8 mouse cellular contexts compared by ENCODE assay signal in genomic region chr10:45335434-45336422, GRCm38 (mm10). TPM values are rescaled to one million over a fixed set of nuclear protein-coding genes. Genes with fewer than 3 reads are reported as not detected.
DNase-seq lines count a peak whose midpoint lies in the region; ATAC-seq and TF ChIP-seq lines count a peak whose summit lies in the region.

TSS of gene Bves (plus strand) at chr10:45335772.

- H3K4me2 ChIP-seq in heart, embryonic 15.5 days = peak within 1 kb of the TSS; percentile 73
- H3K4me2 ChIP-seq in midbrain, embryonic 16.5 days (ENCODE audit: low read length) = peak within 1 kb of the TSS; percentile 94
- H3K4me2 ChIP-seq in stomach, postnatal 0 days (replicated peaks; ENCODE audit: low read depth) = peak within 1 kb of the TSS; percentile 70

- H3K9ac ChIP-seq in heart, embryonic 15.5 days = peak within 1 kb of the TSS; percentile 89
- H3K9ac ChIP-seq in midbrain, embryonic 16.5 days (ENCODE audit: low read depth, low read length) = peak within 1 kb of the TSS; percentile 69
- H3K9ac ChIP-seq in stomach, postnatal 0 days (ENCODE audit: low read length) = peak within 1 kb of the TSS; percentile 65

- TF ChIP-seq CTCF in thymus, adult 2 months (IDR thresholded peaks at IDR 0.05; ENCODE audit: borderline replicate concordance, control insufficient read depth, extremely low read depth, insufficient read depth, low read length, poor library complexity) = no peak
- peak; percentile 20; the same call in 1 of the 2 replicates for TF ChIP-seq CTCF in stomach, postnatal 0 days (IDR thresholded peaks at IDR 0.05; ENCODE audit: low read depth)

- H3K27ac ChIP-seq in thymus, adult 2 months (ENCODE audit: control insufficient read depth, insufficient read depth, low read length) = no peak within 1 kb of the TSS
- peak within 1 kb of the TSS; percentile 88 for H3K27ac ChIP-seq in forebrain, embryonic 10.5 days
- peak within 1 kb of the TSS; percentile 95 for H3K27ac ChIP-seq in heart, embryonic 15.5 days
- H3K27ac ChIP-seq in midbrain, embryonic 16.5 days (ENCODE audit: low read length) = no peak within 1 kb of the TSS
- peak within 1 kb of the TSS; percentile 56; the same call in 1 of the 2 replicates for H3K27ac ChIP-seq in stomach, postnatal 0 days (replicated peaks)

- no peak for TF ChIP-seq EP300 in stomach, postnatal 0 days (optimal IDR thresholded peaks at IDR 0.05)

- H3K27me3 ChIP-seq in thymus, adult 2 months (ENCODE audit: control insufficient read depth, insufficient read depth, low read length) = 0 out of 2 replicates have a peak, but pooled peaks cover 8% of the 10 kb centered on the region
- H3K27me3 ChIP-seq in forebrain, embryonic 10.5 days (ENCODE audit: poor library complexity, severe bottlenecking) = peaks cover 45% of the 10 kb centered on the region
- no peaks in the 10 kb centered on the region for H3K27me3 ChIP-seq in heart, embryonic 15.5 days
- H3K27me3 ChIP-seq in midbrain, embryonic 16.5 days (ENCODE audit: control insufficient read depth, insufficient read depth, low read depth, low read length) = peaks cover 14% of the 10 kb centered on the region
- peaks cover 12% of the 10 kb centered on the region; the same call in 1 of the 2 replicates for H3K27me3 ChIP-seq in stomach, postnatal 0 days (ENCODE audit: control insufficient read depth, insufficient read depth, low read length)

- WGBS in thymus, adult 2 months = 3% methylated on average over 116 of the region's 116 CpGs
- under 1% methylated on average over 116 of the region's 116 CpGs for WGBS in forebrain, embryonic 10.5 days
- under 1% methylated on average over 98 of the region's 116 CpGs for WGBS in heart, embryonic 15.5 days
- WGBS in midbrain, embryonic 16.5 days = 2% methylated on average over 109 of the region's 116 CpGs
- WGBS in stomach, postnatal 0 days = 1% methylated on average over 81 of the region's 116 CpGs

- DNase-seq in thymus, adult 2 months = peak; percentile 3
- no peak for DNase-seq in thymus, adult 18-20 months
- DNase-seq in forebrain, embryonic 10.5 days (ENCODE audit: extremely low spot score, low spot score) = peak; percentile 63
- peak; percentile 38 to 50 for DNase-seq in layer of hippocampus, postnatal 36 days
- peak; percentile 36 for DNase-seq in stomach, postnatal 0 days (ENCODE audit: low spot score)
- no peak for DNase-seq in spleen, adult 12 weeks (ENCODE audit: low spot score)

- no peaks in the 10 kb centered on the region for H3K36me3 ChIP-seq in thymus, adult 2 months (ENCODE audit: control insufficient read depth, insufficient read depth, low read length)
- no peaks in the 10 kb centered on the region for H3K36me3 ChIP-seq in forebrain, embryonic 10.5 days (replicated peaks)
- H3K36me3 ChIP-seq in heart, embryonic 15.5 days = peaks cover 3% of the 10 kb centered on the region
- H3K36me3 ChIP-seq in midbrain, embryonic 16.5 days (ENCODE audit: control insufficient read depth, insufficient read depth, low read length) = no peaks in the 10 kb centered on the region
- no peaks in the 10 kb centered on the region for H3K36me3 ChIP-seq in stomach, postnatal 0 days (ENCODE audit: control insufficient read depth, insufficient read depth, low read length)

- ATAC-seq in heart, embryonic 15.5 days (replicated peaks; ENCODE audit: insufficient number of reproducible peaks, insufficient read depth, low FRiP score, low read depth) = peak; percentile 88
- peak; percentile 83 for ATAC-seq in midbrain, embryonic 16.5 days
- ATAC-seq in stomach, postnatal 0 days (ENCODE audit: low FRiP score, low TSS enrichment) = peak; percentile 65; the same call in 1 of the 2 replicates

- no peaks in the 10 kb centered on the region for H3K9me3 ChIP-seq in forebrain, embryonic 10.5 days
- H3K9me3 ChIP-seq in heart, embryonic 15.5 days (replicated peaks) = no peaks in the 10 kb centered on the region
- no peaks in the 10 kb centered on the region for H3K9me3 ChIP-seq in midbrain, embryonic 16.5 days (replicated peaks; ENCODE audit: control insufficient read depth, low read length, poor library complexity, severe bottlenecking)
- no peaks in the 10 kb centered on the region for H3K9me3 ChIP-seq in stomach, postnatal 0 days (ENCODE audit: control insufficient read depth, low read length)

- no peak within 1 kb of the TSS; the same call in 1 of the 2 replicates for H3K4me3 ChIP-seq in thymus, adult 2 months (ENCODE audit: control insufficient read depth, insufficient read depth, low read length)
- peak within 1 kb of the TSS; percentile 79 for H3K4me3 ChIP-seq in forebrain, embryonic 10.5 days
- H3K4me3 ChIP-seq in heart, embryonic 15.5 days = peak within 1 kb of the TSS; percentile 71
- H3K4me3 ChIP-seq in midbrain, embryonic 16.5 days (ENCODE audit: low read depth, low read length) = peak within 1 kb of the TSS; percentile 76
- H3K4me3 ChIP-seq in stomach, postnatal 0 days (ENCODE audit: low read depth, low read length) = peak within 1 kb of the TSS; percentile 59

- TF ChIP-seq POLR2A in thymus, adult 2 months (IDR thresholded peaks at IDR 0.05; ENCODE audit: control insufficient read depth, extremely low read depth, insufficient read depth, low read length, poor library complexity) = no peak

- H3K4me1 ChIP-seq in thymus, adult 2 months (replicated peaks; ENCODE audit: control insufficient read depth, insufficient read depth, low read length) = no peaks in the 10 kb centered on the region; the same call in 1 of the 2 replicates
- H3K4me1 ChIP-seq in forebrain, embryonic 10.5 days = peaks cover 15% of the 10 kb centered on the region
- H3K4me1 ChIP-seq in heart, embryonic 15.5 days (replicated peaks) = peaks cover 12% of the 10 kb centered on the region; the same call in 1 of the 2 replicates
- H3K4me1 ChIP-seq in midbrain, embryonic 16.5 days (ENCODE audit: control insufficient read depth, insufficient read depth, low read length) = peaks cover 5% of the 10 kb centered on the region; the same call in 1 of the 2 replicates
- no peaks in the 10 kb centered on the region for H3K4me1 ChIP-seq in stomach, postnatal 0 days (replicated peaks; ENCODE audit: control insufficient read depth, insufficient read depth)

RNA-seq across cellular contexts. Expression of gene Bves, which starts in this region (rescaled TPM):
- 0.18 and 0.70 TPM in 2 replicates for polyA plus RNA-seq in thymus, adult 2 months (2012; rRNA removed)
- polyA plus RNA-seq in forebrain, embryonic 10.5 days (2016; fragmentation: Nextera tagmentation; extraction: Ambion mirVana) = 1.7 and 1.9 TPM in 2 replicates
- 93.9 and 117 TPM in 2 replicates for polyA plus RNA-seq in heart, embryonic 15.5 days (2015; fragmentation: Nextera tagmentation; extraction: Ambion mirVana)
- total RNA-seq in layer of hippocampus, postnatal 36 days (2021) = 1 to 10 TPM; 3.4 to 4.0 TPM
- 1.2 and 1.7 TPM in 2 replicates for polyA plus RNA-seq in midbrain, embryonic 16.5 days (2015; fragmentation: Nextera tagmentation; extraction: Ambion mirVana)
- polyA plus RNA-seq in stomach, postnatal 0 days (2015; fragmentation: Nextera tagmentation; extraction: Ambion mirVana) = 5.3 TPM in 2 replicates

Comparison
In these comparisons a context has a peak if more than half of its experiments do, and no peak if none do; other contexts are left out.
1. RNA of gene Bves (polyA plus RNA-seq): 93.9 to 117 TPM in heart, embryonic 15.5 days; 5.3 TPM in stomach, postnatal 0 days, 1.7 to 1.9 TPM in forebrain, embryonic 10.5 days, 1.2 to 1.7 TPM in midbrain, embryonic 16.5 days and 0.18 to 0.70 TPM in thymus, adult 2 months; every median in the first group is over 10 times any median in the second.
2. Peak in DNase-seq in thymus, adult 2 months; RNA of the gene not detected or under 1 TPM.
3. DNase-seq: peak in forebrain, embryonic 10.5 days (single experiment), layer of hippocampus, postnatal 36 days (2 of 2) and stomach, postnatal 0 days (single experiment); none in thymus, adult 18-20 months (0 of 2) and spleen, adult 12 weeks (single experiment).
4. H3K27ac ChIP-seq: peak in forebrain, embryonic 10.5 days (single experiment), heart, embryonic 15.5 days (single experiment) and stomach, postnatal 0 days (single experiment); none in thymus, adult 2 months (single experiment) and midbrain, embryonic 16.5 days (single experiment).
5. Peak in every context shown above with its lines, with median percentiles within 50 percentile points of each other: ATAC-seq, H3K4me2 ChIP-seq and H3K9ac ChIP-seq.